In the genomic region with DNA sequence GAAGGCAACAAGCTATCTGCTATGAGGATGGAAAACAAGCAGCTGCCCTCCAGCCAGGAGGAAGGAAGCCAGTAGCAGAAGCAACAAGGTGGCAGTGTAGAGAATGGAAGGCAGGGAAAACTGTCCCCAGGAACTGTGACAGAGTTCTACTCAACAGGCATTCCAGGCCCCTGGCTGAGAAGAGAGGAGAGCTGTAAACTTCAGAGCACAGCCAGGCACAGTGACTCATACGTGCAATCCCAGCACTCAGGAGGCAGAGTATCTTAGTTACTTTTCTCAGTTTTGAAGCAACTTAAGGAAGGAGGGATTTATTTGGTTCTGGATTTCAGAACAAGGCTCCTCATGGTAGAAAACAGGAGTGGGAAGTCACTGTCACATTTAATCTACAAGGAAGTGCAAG, we compare ENCODE assay signal across 10 mouse cellular contexts. TPM values are rescaled to one million over a fixed set of nuclear protein-coding genes. Genes with fewer than 3 reads are reported as not detected.
DNase-seq lines count a peak whose midpoint lies in the region; ATAC-seq and TF ChIP-seq lines count a peak whose summit lies in the region.
"Had no signal": no experiment of that assay in that cellular context is flagged by ENCODE, and none has a peak within 500 bp of the region (broad histone marks: within the 10 kb centered on the region; RNA-seq: fewer than 3 reads in every experiment).

No protein-coding gene starts in this region.

- H3K4me3 ChIP-seq in lung, postnatal 0 days (ENCODE audit: low read depth, low read length): no peak overlapping the region
- no peak overlapping the region for H3K4me3 ChIP-seq in heart, embryonic 14.5 days (ENCODE audit: control insufficient read depth in 1 of 2, insufficient read depth in 1 of 2, low read depth in 1 of 2, low read length in 2 of 2)
- no peak overlapping the region for H3K4me3 ChIP-seq in myocyte

- H3K27me3 ChIP-seq in lung, postnatal 0 days (replicated peaks; ENCODE audit: insufficient read depth, low read length): no peaks in the 10 kb centered on the region
- H3K27me3 ChIP-seq in heart, embryonic 14.5 days (ENCODE audit: control insufficient read depth, insufficient read depth, low read length): no peaks in the 10 kb centered on the region
- no peaks in the 10 kb centered on the region for H3K27me3 ChIP-seq in myocyte (ENCODE audit: control insufficient read depth, insufficient read depth, insufficient read length)

- peak; percentile 42 for ATAC-seq in lung, postnatal 0 days
- no peak for ATAC-seq in heart, embryonic 14.5 days (ENCODE audit: insufficient number of reproducible peaks, insufficient read depth, low FRiP score, low read depth)
- ATAC-seq: forebrain, embryonic 14.5 days had no signal

- peaks cover 9% of the 10 kb centered on the region for H3K79me2 ChIP-seq in myocyte (ENCODE audit: control insufficient read depth, insufficient read depth)

- no peak; the same call in 1 of the 2 replicates for TF ChIP-seq EP300 in lung, postnatal 0 days (IDR thresholded peaks at IDR 0.05)

- no peak overlapping the region for H3K4me2 ChIP-seq in lung, postnatal 0 days (replicated peaks; ENCODE audit: low read depth, low read length)
- peak overlapping the region; percentile 29; the same call in 1 of the 2 replicates for H3K4me2 ChIP-seq in heart, embryonic 14.5 days (ENCODE audit: low read length)
- H3K4me2 ChIP-seq in myocyte (ENCODE audit: low read depth): peak overlapping the region; percentile 21

- peaks cover 5% of the 10 kb centered on the region for H3K4me1 ChIP-seq in lung, postnatal 0 days (ENCODE audit: insufficient read depth, low read depth, low read length)
- H3K4me1 ChIP-seq in heart, embryonic 14.5 days (ENCODE audit: control insufficient read depth in 2 of 2, insufficient read depth in 2 of 2, low read length in 2 of 2): peaks cover 36 to 81% of the 10 kb centered on the region in 2 experiments

- no peak overlapping the region for H3ac ChIP-seq in myocyte (ENCODE audit: control insufficient read depth, insufficient read length)

- H3K9ac ChIP-seq in lung, postnatal 0 days (replicated peaks; ENCODE audit: low read depth): no peak overlapping the region
- H3K9ac ChIP-seq in heart, embryonic 14.5 days (ENCODE audit: low read length): peak overlapping the region; percentile 54

- peaks cover 14% of the 10 kb centered on the region for H3K36me3 ChIP-seq in lung, postnatal 0 days (ENCODE audit: insufficient read depth, low read length)
- H3K36me3 ChIP-seq in heart, embryonic 14.5 days (ENCODE audit: control insufficient read depth, insufficient read depth, low read length): peaks cover 96% of the 10 kb centered on the region
- no peaks in the 10 kb centered on the region for H3K36me3 ChIP-seq in myocyte (ENCODE audit: control insufficient read depth, insufficient read depth)

- H3K27ac ChIP-seq in lung, postnatal 0 days (ENCODE audit: low read length): peak overlapping the region; percentile 73
- peak overlapping the region; percentile 68 to 94 for H3K27ac ChIP-seq in heart, embryonic 14.5 days (replicated peaks in 1 of 2; ENCODE audit: control insufficient read depth in 1 of 2, insufficient read depth in 1 of 2, low read depth in 2 of 2, low read length in 2 of 2)

- TF ChIP-seq CTCF in lung, postnatal 0 days (IDR thresholded peaks at IDR 0.05): peak; percentile 36

- DNase-seq in heart, adult 11 months: peak; percentile 93
- no peak for DNase-seq in heart, adult 8-10 months (ENCODE audit: low spot score)
- peak; percentile 75 for DNase-seq in lung, postnatal 0 days (ENCODE audit: low spot score)
- no peak for DNase-seq in lung, postnatal 14 days
- DNase-seq in yolk sac, embryonic 10.5 days (ENCODE audit: low spot score): no peak
- no peak for DNase-seq in thymus, postnatal 10 days (ENCODE audit: low spot score in 2 of 2)
- DNase-seq: lung, postnatal 10 days had no signal

- TF ChIP-seq POLR2A in myocyte (IDR thresholded peaks at IDR 0.05; ENCODE audit: insufficient read length, low read depth): no peak

- WGBS in lung, postnatal 0 days: 17% methylated on average over 1 of the region's 1 CpGs
- WGBS in heart, embryonic 14.5 days: 16% methylated on average over 1 of the region's 1 CpGs

- 0 out of 2 replicates have a peak, but pooled peaks cover 8% of the 10 kb centered on the region for H3K9me3 ChIP-seq in lung, postnatal 0 days (ENCODE audit: low read length)
- H3K9me3 ChIP-seq in heart, embryonic 14.5 days (ENCODE audit: control insufficient read depth, low read length): peaks cover 11% of the 10 kb centered on the region; the same call in 1 of the 2 replicates

TF ChIP-seq in myocyte, 11 proteins besides CTCF, POLR2A, EP300 and RAD21:
- TF ChIP-seq REST (IDR thresholded peaks at IDR 0.05; ENCODE audit: insufficient read depth, insufficient read length): no peak
- no peak for TF ChIP-seq MYOD1 (IDR thresholded peaks at IDR 0.05; ENCODE audit: control insufficient read depth in 1 of 3, insufficient read length in 2 of 3, low read depth in 2 of 3)
- no peak for TF ChIP-seq POLR2AphosphoS2 (IDR thresholded peaks at IDR 0.05; ENCODE audit: insufficient read length, low read depth)
- no peak for TF ChIP-seq USF1 (IDR thresholded peaks at IDR 0.05; ENCODE audit: low read depth)
- no peak for TF ChIP-seq TCF3 (IDR thresholded peaks at IDR 0.05; ENCODE audit: insufficient read length, low read depth)
- TF ChIP-seq E2F4 (IDR thresholded peaks at IDR 0.05; ENCODE audit: insufficient read depth): no peak
- TF ChIP-seq CEBPB (IDR thresholded peaks at IDR 0.05; ENCODE audit: insufficient read depth, poor library complexity, severe bottlenecking): no peak
- TF ChIP-seq MAX (IDR thresholded peaks at IDR 0.05; ENCODE audit: low read depth): no peak
- no peak for TF ChIP-seq TCF12 (IDR thresholded peaks at IDR 0.05; ENCODE audit: insufficient read depth, poor library complexity, severe bottlenecking)
- no peak for TF ChIP-seq MYOG (IDR thresholded peaks at IDR 0.05; ENCODE audit: control insufficient read depth in 1 of 3, insufficient read depth in 1 of 3, insufficient read length in 2 of 3, low read depth in 2 of 3)
- no peak for TF ChIP-seq SRF (IDR thresholded peaks at IDR 0.05; ENCODE audit: control insufficient read depth, insufficient read length, low read depth)

RNA-seq across cellular contexts. Expression of gene Igf2r, which starts 31.5 kb away (rescaled TPM):
- total RNA-seq in heart, adult 8-10 months (2022): 100 to 1,000 TPM; 103 to 124 (median 118) TPM
- 26.7 and 27.9 TPM in 2 replicates for polyA plus RNA-seq in lung, postnatal 0 days (2015; fragmentation: Nextera tagmentation; extraction: Ambion mirVana)
- polyA plus RNA-seq in heart, embryonic 14.5 days (2014; fragmentation: Nextera tagmentation; extraction: Ambion mirVana): 196 and 201 TPM in 2 replicates
- 21.6 TPM for polyA plus RNA-seq in myocyte (2012; fragmentation: generic; extraction: Trizol)

Comparison
In these comparisons a context has a peak if more than half of its experiments do, and no peak if none do; other contexts are left out.
1. DNase-seq: peak in heart, adult 11 months (single experiment) and lung, postnatal 0 days (single experiment); none in heart, adult 8-10 months (single experiment), lung, postnatal 14 days (single experiment), yolk sac, embryonic 10.5 days (single experiment) and thymus, postnatal 10 days (0 of 2).